Mouse (Mus musculus): ENCODE results near the gene Numa1. TPM values are rescaled to one million over a fixed set of nuclear protein-coding genes. Genes with fewer than 3 reads are reported as not detected.
"Not testable (repeated sequence)": the region's sequence is repeated elsewhere in the genome, so short reads cannot be mapped to it uniquely, and the experiment has no call there.

The Numa1 gene
- polyA plus RNA-seq, 1 experiment from 2014 or later = 39.9 TPM

DNA sequence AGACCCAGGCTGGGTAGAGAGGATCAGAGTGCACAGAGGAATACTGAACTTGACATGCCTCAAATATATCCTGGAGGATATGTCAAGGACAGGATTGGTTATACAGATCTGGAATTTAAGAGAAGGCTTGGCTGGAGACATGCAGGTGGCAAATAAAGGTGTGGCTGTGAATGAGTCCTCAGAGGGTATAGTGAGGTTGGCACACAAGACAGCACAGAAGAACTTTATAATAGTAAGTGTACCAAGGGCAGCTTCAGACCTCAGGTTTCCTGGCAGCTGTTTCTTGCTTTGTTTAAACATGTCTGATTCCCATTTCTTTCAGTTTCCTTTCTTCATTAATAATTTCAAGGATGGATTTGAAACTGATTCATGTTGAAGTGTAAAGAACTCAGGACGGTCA lies 1.4 kb upstream of the Numa1 start:
- Histone ChIP-seq H3K27me3 (replicated peaks; ENCODE audit: control insufficient read depth, insufficient read depth, low read length) (no peaks in the 10 kb centered on the region), H3K4me3 (ENCODE audit: low read length) (no peak overlapping the region; the same call in 1 of the 2 replicates), H3K9ac (ENCODE audit: low read depth, low read length) (no peak overlapping the region), H3K27ac (ENCODE audit: low read length) (peak overlapping the region; percentile 37; the same call in 1 of the 2 replicates), H3K4me2 (ENCODE audit: low read depth, low read length) (peak overlapping the region; percentile 27), H3K36me3 (ENCODE audit: control insufficient read depth, insufficient read depth, low read length) (no peaks in the 10 kb centered on the region), H3K4me1 (ENCODE audit: control insufficient read depth, insufficient read depth, low read length) (peaks cover 12% of the 10 kb centered on the region), H3K9me3 (ENCODE audit: control insufficient read depth, low read length) (no peaks in the 10 kb centered on the region)
- 71% methylated on average over 1 of the region's 1 CpGs for WGBS
- no peak for ATAC-seq

DNA sequence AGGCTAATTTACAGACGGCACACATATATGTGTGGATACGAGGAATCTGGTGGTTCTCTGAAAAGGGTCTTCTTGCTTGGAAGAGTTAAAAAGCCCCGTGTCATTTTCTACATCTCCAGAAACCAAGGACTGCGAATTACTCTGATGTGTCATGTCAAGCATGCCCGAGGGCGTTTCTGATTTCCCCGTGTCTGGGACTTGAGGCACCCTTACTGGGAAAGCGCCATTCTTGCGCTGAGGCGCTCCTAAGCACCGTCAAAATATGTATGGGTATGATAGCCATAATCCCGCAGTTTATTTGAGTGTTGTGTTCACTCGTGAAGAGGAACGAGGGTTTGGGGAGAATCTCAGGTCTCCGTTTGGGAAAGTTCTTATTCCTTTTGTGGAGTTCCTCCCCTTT lies 611 bp upstream of the Numa1 start:
- 3% methylated on average over 15 of the region's 15 CpGs for WGBS
- peaks cover 12% of the 10 kb centered on the region for H3K4me1 ChIP-seq (ENCODE audit: control insufficient read depth, insufficient read depth, low read length)
- H3K9me3 ChIP-seq (ENCODE audit: control insufficient read depth, low read length) = no peaks in the 10 kb centered on the region
- H3K27me3 ChIP-seq (replicated peaks; ENCODE audit: control insufficient read depth, insufficient read depth, low read length) = no peaks in the 10 kb centered on the region
- H3K9ac ChIP-seq (ENCODE audit: low read depth, low read length) = peak overlapping the region; percentile 75
- H3K27ac ChIP-seq (ENCODE audit: low read length) = peak overlapping the region; percentile 82
- peak overlapping the region; percentile 78 for H3K4me2 ChIP-seq (ENCODE audit: low read depth, low read length)
- ATAC-seq = peak; percentile 52
- H3K36me3 ChIP-seq (ENCODE audit: control insufficient read depth, insufficient read depth, low read length) = no peaks in the 10 kb centered on the region
- peak overlapping the region; percentile 73 for H3K4me3 ChIP-seq (ENCODE audit: low read length)

DNA sequence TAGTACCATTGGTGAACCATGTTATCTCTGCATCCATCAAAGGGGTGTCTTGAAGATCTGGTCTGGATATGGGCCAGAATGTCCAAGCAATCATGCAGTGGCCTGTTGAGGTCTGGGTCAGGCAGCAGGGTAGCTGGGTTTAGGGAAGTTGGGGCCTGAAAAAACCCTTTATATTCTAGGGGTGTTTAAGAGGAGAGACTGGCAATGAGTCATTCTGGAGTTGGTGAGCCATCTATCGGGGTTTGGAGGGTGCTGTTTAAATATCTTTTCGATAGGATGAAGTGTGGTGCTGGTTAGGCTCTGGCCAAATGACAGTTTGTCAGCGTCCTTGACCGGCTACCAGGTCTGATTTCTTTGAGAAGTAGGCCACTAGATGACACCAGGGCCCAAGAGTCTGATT lies 2.0 kb downstream of the Numa1 start:
- H3K9ac ChIP-seq (ENCODE audit: low read depth, low read length) = no peak overlapping the region
- WGBS = 92% methylated on average over 4 of the region's 4 CpGs
- H3K36me3 ChIP-seq (ENCODE audit: control insufficient read depth, insufficient read depth, low read length) = no peaks in the 10 kb centered on the region
- H3K27ac ChIP-seq (ENCODE audit: low read length) = no peak overlapping the region
- H3K9me3 ChIP-seq (ENCODE audit: control insufficient read depth, low read length) = no peaks in the 10 kb centered on the region
- no peaks in the 10 kb centered on the region for H3K27me3 ChIP-seq (replicated peaks; ENCODE audit: control insufficient read depth, insufficient read depth, low read length)
- no peak for ATAC-seq
- H3K4me3 ChIP-seq (ENCODE audit: low read length) = no peak overlapping the region
- peaks cover 12% of the 10 kb centered on the region for H3K4me1 ChIP-seq (ENCODE audit: control insufficient read depth, insufficient read depth, low read length)
- no peak overlapping the region for H3K4me2 ChIP-seq (ENCODE audit: low read depth, low read length)

DNA sequence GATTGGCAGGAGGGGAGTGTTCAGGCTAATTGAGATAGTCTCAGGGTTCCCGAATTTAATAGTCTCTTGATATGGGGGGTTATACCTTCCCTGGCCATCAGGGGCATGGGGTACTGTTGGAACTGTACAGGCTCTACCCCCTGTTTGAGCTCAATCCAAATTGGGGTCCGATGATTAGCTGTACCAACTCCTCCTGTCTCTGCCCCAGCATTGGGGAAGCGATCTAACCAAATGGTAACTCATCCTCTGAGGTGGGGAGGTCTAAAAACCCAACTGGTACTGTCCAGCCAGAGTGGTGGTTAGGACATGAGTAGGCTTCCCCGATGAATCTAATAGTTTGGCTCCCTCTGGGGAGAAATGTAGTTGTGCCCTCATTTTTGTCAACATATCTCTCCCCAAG lies 3.1 kb downstream of the Numa1 start:
- Histone ChIP-seq H3K9me3 (ENCODE audit: control insufficient read depth, low read length) (no peaks in the 10 kb centered on the region), H3K9ac (ENCODE audit: low read depth, low read length) (no peak overlapping the region), H3K4me2 (ENCODE audit: low read depth, low read length) (no peak overlapping the region), H3K4me1 (ENCODE audit: control insufficient read depth, insufficient read depth, low read length) (peaks cover 12% of the 10 kb centered on the region), H3K36me3 (ENCODE audit: control insufficient read depth, insufficient read depth, low read length) (no peaks in the 10 kb centered on the region), H3K27me3 (replicated peaks; ENCODE audit: control insufficient read depth, insufficient read depth, low read length) (no peaks in the 10 kb centered on the region), H3K27ac (ENCODE audit: low read length) (no peak overlapping the region), H3K4me3 (ENCODE audit: low read length) (no peak overlapping the region)
- no peak for ATAC-seq
- 96% methylated on average over 4 of the region's 4 CpGs for WGBS

DNA sequence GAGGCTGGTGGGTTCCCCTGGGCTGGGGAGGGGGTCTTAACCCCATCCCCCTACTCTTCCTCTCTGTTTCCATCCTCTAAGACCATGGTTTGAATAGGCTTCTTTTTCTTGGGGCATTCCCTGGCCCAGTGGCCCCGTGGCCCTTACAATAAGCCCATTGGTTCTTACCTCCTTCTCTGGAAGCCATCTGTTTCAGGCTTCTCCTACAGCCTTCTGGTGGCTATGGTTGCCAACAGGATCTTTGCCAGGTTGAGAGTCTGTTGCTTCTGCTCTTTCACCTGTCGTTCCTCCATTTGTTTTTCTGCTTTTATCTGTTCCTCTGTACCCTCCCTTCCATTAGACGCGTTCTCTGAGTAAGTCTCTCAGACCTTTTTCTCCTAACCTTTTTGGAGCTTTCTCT lies 3.7 kb downstream of the Numa1 start:
- H3K4me1 ChIP-seq (ENCODE audit: control insufficient read depth, insufficient read depth, low read length) = peaks cover 7% of the 10 kb centered on the region
- H3K27ac ChIP-seq (ENCODE audit: low read length) = no peak overlapping the region
- H3K9ac ChIP-seq (ENCODE audit: low read depth, low read length) = no peak overlapping the region
- H3K36me3 ChIP-seq (ENCODE audit: control insufficient read depth, insufficient read depth, low read length) = no peaks in the 10 kb centered on the region
- no peaks in the 10 kb centered on the region for H3K9me3 ChIP-seq (ENCODE audit: control insufficient read depth, low read length)
- H3K4me2 ChIP-seq (ENCODE audit: low read depth, low read length) = no peak overlapping the region
- 92% methylated on average over 4 of the region's 4 CpGs for WGBS
- H3K4me3 ChIP-seq (ENCODE audit: low read length) = no peak overlapping the region
- ATAC-seq = no peak
- H3K27me3 ChIP-seq (replicated peaks; ENCODE audit: control insufficient read depth, insufficient read depth, low read length) = no peaks in the 10 kb centered on the region

DNA sequence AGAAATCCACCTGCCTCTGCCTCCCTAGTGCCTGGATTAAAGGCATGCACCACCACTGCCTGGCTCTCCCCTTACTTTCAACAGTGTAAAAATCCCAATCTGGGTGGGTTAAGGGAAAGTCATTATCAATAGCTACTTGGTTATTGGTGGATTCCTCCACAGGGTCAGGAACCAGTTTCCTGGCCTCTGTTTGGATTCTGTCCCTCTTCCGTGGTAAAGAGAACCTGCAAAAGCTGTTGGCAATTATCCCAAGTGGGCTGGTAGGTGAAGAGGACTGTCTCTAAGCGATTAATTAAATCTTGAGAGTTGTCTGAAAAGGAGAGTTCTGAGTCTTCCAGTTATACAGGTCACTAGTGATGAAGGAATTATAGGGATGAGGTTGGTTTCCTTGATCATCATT lies 4.4 kb downstream of the Numa1 start:
- H3K4me2 ChIP-seq (ENCODE audit: low read depth, low read length) = no peak overlapping the region

DNA sequence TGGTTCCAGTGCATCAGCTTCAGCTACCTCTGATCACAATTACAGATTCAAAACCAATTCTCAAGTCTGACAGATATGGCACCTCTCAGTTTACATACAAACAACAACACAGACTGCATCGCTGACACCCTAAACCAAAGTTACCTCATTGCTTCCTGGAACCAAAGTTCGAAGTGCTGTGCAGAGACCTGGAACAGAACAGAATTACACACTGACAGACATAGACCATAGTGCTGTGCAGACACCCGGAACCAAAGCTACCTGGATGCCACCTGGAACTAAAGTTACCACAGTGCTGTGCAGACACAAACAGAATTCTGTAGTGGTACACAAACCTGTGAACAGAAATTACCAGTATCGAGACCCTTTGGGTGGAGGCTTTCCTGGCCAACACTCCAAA lies 5.8 kb downstream of the Numa1 start:
- H3K9me3 ChIP-seq (ENCODE audit: control insufficient read depth, low read length) = no peaks in the 10 kb centered on the region
- no peak overlapping the region for H3K27ac ChIP-seq (ENCODE audit: low read length)
- H3K27me3 ChIP-seq (replicated peaks; ENCODE audit: control insufficient read depth, insufficient read depth, low read length) = no peaks in the 10 kb centered on the region
- 85% methylated on average over 4 of the region's 4 CpGs for WGBS
- no peak overlapping the region for H3K4me3 ChIP-seq (ENCODE audit: low read length)
- ATAC-seq = no peak
- H3K4me1 ChIP-seq (ENCODE audit: control insufficient read depth, insufficient read depth, low read length) = peaks cover 4% of the 10 kb centered on the region; the same call in 1 of the 2 replicates
- H3K4me2 ChIP-seq (ENCODE audit: low read depth, low read length) = no peak overlapping the region
- H3K36me3 ChIP-seq (ENCODE audit: control insufficient read depth, insufficient read depth, low read length) = no peaks in the 10 kb centered on the region
- H3K9ac ChIP-seq (ENCODE audit: low read depth, low read length) = no peak overlapping the region

More for the DNA sequence above, 4.4 kb downstream of the Numa1 start:
- peaks cover 4% of the 10 kb centered on the region; the same call in 1 of the 2 replicates for H3K4me1 ChIP-seq (ENCODE audit: control insufficient read depth, insufficient read depth, low read length)
- H3K27ac ChIP-seq (ENCODE audit: low read length) = no peak overlapping the region
- no peaks in the 10 kb centered on the region for H3K36me3 ChIP-seq (ENCODE audit: control insufficient read depth, insufficient read depth, low read length)
- ATAC-seq = no peak
- H3K9ac ChIP-seq (ENCODE audit: low read depth, low read length) = no peak overlapping the region
- H3K27me3 ChIP-seq (replicated peaks; ENCODE audit: control insufficient read depth, insufficient read depth, low read length) = no peaks in the 10 kb centered on the region
- no peaks in the 10 kb centered on the region for H3K9me3 ChIP-seq (ENCODE audit: control insufficient read depth, low read length)
- 91% methylated on average over 2 of the region's 2 CpGs for WGBS
- no peak overlapping the region for H3K4me3 ChIP-seq (ENCODE audit: low read length)

DNA sequence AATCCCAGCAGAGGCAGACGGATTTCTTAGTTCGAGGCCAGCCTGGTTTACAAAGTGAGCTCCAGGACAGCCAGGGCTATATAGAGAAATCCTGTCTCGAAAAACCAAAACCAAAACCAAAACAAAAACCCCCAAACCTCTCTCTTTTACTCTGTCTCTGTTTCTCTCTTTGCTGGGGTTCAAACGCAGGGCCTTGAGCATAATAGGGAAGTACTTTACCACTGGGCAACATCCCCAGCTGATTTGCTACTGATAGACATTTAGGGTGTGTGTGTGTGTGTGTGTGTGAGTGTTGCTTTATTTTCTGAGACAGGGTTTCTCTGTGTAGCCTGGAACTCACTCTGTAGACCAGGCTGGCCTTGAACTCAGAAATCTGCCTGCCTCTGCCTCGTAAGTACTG lies 15.1 kb downstream of the Numa1 start:
- not testable (repeated sequence) for H3K4me3 ChIP-seq (ENCODE audit: low read length); H3K4me1 ChIP-seq (ENCODE audit: control insufficient read depth, insufficient read depth, low read length)
- 89% methylated on average over 5 of the region's 5 CpGs for WGBS

DNA sequence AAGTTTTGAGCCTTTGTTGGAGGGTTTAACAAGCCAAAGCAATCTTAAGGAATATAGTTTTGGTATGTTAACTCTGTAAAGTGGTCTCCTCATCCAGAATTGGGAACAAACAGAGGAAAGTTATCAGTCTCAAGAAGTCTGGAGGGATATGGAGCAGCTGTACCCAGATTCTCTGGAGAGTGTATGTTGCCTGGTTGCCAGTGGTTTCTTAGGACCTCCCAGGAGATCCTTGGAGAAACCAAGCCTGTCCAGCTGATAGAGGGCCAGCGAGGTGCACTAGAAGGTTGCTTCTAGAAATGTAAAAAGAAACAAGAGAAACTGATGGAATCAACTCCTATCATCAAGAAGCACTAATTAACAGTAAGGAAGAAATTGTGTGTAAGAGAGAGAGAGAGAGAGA lies 17.7 kb downstream of the Numa1 start:
- Histone ChIP-seq H3K27ac (ENCODE audit: low read length) (no peak overlapping the region), H3K27me3 (replicated peaks; ENCODE audit: control insufficient read depth, insufficient read depth, low read length) (no peaks in the 10 kb centered on the region), H3K4me3 (ENCODE audit: low read length) (no peak overlapping the region), H3K9ac (ENCODE audit: low read depth, low read length) (no peak overlapping the region), H3K4me1 (ENCODE audit: control insufficient read depth, insufficient read depth, low read length) (no peaks in the 10 kb centered on the region), H3K9me3 (ENCODE audit: control insufficient read depth, low read length) (no peaks in the 10 kb centered on the region), H3K4me2 (ENCODE audit: low read depth, low read length) (no peak overlapping the region), H3K36me3 (ENCODE audit: control insufficient read depth, insufficient read depth, low read length) (no peaks in the 10 kb centered on the region)
- 72% methylated on average over 1 of the region's 1 CpGs for WGBS
- ATAC-seq = 0 out of 2 replicates have a peak, but pooled peaks have one; percentile 40

More for the DNA sequence above, 15.1 kb downstream of the Numa1 start:
- not testable (repeated sequence) for H3K27me3 ChIP-seq (replicated peaks; ENCODE audit: control insufficient read depth, insufficient read depth, low read length); H3K4me2 ChIP-seq (ENCODE audit: low read depth, low read length); H3K9ac ChIP-seq (ENCODE audit: low read depth, low read length); ATAC-seq; H3K36me3 ChIP-seq (ENCODE audit: control insufficient read depth, insufficient read depth, low read length); H3K27ac ChIP-seq (ENCODE audit: low read length); H3K9me3 ChIP-seq (ENCODE audit: control insufficient read depth, low read length)

DNA sequence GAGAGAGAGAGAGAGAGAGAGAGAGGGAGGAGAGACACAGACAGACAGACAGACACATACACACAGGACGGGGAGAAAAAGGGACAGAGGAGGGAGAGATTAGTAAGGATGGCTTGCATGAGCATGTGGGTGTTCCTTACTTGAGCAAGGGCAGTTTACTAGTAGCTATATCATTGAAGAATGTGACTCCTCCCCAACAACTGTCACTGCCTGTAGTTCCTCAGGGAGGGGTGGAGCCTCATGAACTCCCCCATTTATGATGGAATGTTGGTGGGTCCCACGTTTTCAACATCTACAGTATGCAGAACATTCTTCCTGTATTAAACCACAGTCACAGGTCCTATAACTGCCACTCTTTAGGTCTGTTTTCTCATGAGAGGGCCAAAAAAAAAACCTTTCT lies 18.2 kb downstream of the Numa1 start:
- WGBS = 40% methylated on average over 2 of the region's 2 CpGs
- H3K36me3 ChIP-seq (ENCODE audit: control insufficient read depth, insufficient read depth, low read length) = no peaks in the 10 kb centered on the region
- H3K27ac ChIP-seq (ENCODE audit: low read length) = no peak overlapping the region
- no peaks in the 10 kb centered on the region for H3K27me3 ChIP-seq (replicated peaks; ENCODE audit: control insufficient read depth, insufficient read depth, low read length)
- no peak overlapping the region for H3K9ac ChIP-seq (ENCODE audit: low read depth, low read length)
- no peaks in the 10 kb centered on the region for H3K4me1 ChIP-seq (ENCODE audit: control insufficient read depth, insufficient read depth, low read length)
- no peaks in the 10 kb centered on the region for H3K9me3 ChIP-seq (ENCODE audit: control insufficient read depth, low read length)
- no peak overlapping the region for H3K4me3 ChIP-seq (ENCODE audit: low read length)
- ATAC-seq = no peak
- no peak overlapping the region for H3K4me2 ChIP-seq (ENCODE audit: low read depth, low read length)

All from intestine, embryonic 16.5 days (tissue).